Mouse (Mus musculus) kidney, postnatal 36 days (tissue): ENCODE data around the gene Nipal4.
A peak's percentile ranks its signal among the peaks of the same experiment; 100 is the strongest.

Experiments used
- DNase-seq, 2 experiments: peaks; one replicate each; pipeline ENCODE4 v3.0.0; 2021 to 2022; ENCODE audit warnings: mixed read lengths in 2 of 2

The Nipal4 gene

GRCm38 (mm10) chr11:46114221-46114620 lies 52.1 kb downstream of the Nipal4 start:
- DNase-seq = no peak

- no peak for DNase-seq
Observed at GRCm38 (mm10) chr11:46113211-46113610, 53.1 kb downstream of the Nipal4 start.

- DNase-seq = no peak
Observed at GRCm38 (mm10) chr11:46110945-46111287, 55.4 kb downstream of the Nipal4 start.

- peak in 1 of 2 experiments; percentile 25 for DNase-seq
Observed at GRCm38 (mm10) chr11:46110156-46110944, 56.0 kb downstream of the Nipal4 start.

GRCm38 (mm10) chr11:46109206-46109605 lies 57.1 kb downstream of the Nipal4 start:
- DNase-seq = no peak

- DNase-seq = no peak
Observed at GRCm38 (mm10) chr11:46107046-46107445, 59.3 kb downstream of the Nipal4 start.

- peak in 1 of 2 experiments; percentile 20 for DNase-seq
Observed at GRCm38 (mm10) chr11:46102107-46102506, 64.2 kb downstream of the Nipal4 start.
